Mouse (Mus musculus): Measurements from ENCODE around the gene Slc47a2.
"Not testable (repeated sequence)": the region's sequence is repeated elsewhere in the genome, so short reads cannot be mapped to it uniquely, and the experiment has no call there.

Slc47a2 gene

GRCm38 (mm10) chr11:61341971-61342370 is 689 bp downstream of the Slc47a2 start:
- no peak for DNase-seq (ENCODE audit: low read depth, low spot score)

GRCm38 (mm10) chr11:61341233-61341632 is 1.4 kb downstream of the Slc47a2 start:
- no peak for DNase-seq (ENCODE audit: low read depth, low spot score)

- no peak for DNase-seq (ENCODE audit: low read depth, low spot score)
These were observed 2.3 kb downstream of the Slc47a2 start for GRCm38 (mm10) chr11:61340374-61340773.

- DNase-seq (ENCODE audit: low read depth, low spot score) = peak; percentile 18
These were observed 5.1 kb downstream of the Slc47a2 start for GRCm38 (mm10) chr11:61337586-61337985.

DNA sequence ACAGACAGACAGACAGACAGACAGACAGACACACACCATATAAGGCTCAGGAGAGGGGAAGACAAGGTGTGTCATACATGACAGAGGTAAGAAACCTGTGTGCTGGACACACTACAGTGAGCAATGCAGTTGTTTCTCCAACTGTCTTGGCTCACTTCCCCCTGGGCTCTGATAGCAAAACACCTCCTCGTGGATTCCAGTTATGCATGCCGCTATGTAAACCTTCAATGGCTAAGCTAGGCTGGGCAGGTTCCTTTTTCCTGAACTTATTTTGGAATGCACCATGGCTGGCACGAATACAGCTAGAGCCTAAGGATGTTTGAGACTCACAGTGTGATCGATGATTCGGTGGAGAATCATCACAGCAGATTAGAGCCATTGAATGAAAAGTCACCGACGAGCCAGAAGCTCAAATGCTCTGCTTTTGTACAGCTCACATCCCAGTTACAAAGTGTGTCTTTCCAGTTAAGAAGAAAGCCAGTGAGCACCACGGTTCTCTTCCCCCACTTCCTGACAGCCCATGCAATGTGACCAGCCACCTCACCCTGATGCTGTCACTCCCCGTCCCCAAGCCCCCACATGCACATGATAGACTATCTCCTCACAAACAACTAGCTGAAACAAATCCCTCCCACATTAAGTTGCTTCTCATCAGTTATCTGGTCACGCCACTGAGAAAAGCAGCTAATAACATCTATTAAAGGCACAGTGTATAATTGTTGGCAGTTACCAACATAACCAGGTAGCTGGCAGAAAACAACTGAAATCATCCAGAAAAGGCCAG is 21.6 kb downstream of the Slc47a2 start:
- DNase-seq (ENCODE audit: low read depth, low spot score) = no peak

DNA sequence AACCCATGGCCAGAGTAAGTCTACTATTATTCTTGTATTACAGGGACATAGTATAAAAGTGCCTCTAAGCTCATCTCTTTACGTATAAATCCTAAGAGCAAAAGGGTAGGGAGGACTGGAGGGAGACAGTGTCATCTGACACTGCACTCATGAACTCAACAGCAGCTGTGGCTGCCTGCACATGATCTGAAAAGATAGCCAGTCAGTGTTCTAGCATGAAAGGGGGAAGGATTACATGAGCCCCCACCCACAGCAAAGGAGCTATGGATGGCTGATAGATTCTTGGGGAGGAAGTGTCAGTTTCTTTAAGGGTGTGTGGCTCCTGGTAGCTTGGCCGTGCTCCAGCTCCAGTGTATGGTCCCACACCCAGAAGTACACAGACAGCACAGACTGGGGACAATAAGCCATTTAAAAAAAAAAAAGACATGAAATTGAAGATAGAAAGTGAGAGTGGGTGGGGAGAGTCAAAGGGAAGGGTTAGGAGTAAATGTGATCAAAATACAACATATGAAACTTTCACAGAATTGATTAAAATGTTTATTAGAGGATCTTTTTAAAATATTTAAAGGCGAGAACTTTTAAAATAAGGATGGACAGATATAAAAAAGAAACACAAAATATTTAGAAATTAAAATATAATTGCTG is 22.6 kb downstream of the Slc47a2 start:
- DNase-seq (ENCODE audit: low read depth, low spot score) = no peak

- no peak for DNase-seq (ENCODE audit: low read depth, low spot score)
These were observed 23.3 kb downstream of the Slc47a2 start for GRCm38 (mm10) chr11:61319233-61319922.

DNA sequence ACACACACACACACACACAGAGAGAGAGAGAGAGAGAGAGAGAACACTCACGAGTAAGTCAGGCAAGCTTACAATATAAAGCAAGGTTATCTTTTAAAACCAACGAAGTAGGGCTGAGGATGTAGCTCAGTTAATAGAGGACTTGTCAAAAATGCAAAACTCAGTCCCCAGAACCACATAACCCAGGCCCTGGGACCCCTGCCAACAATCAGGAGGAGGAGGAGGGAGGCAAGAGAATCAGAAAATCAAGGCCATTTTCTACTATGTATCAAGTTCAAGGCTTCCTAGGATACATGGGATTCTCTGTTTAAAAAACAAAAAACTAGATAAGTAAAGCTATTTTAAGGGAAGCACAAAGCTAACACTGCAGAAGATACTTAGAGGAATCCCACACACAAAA is 25.8 kb downstream of the Slc47a2 start:
- DNase-seq (ENCODE audit: low read depth, low spot score) = no peak

DNA sequence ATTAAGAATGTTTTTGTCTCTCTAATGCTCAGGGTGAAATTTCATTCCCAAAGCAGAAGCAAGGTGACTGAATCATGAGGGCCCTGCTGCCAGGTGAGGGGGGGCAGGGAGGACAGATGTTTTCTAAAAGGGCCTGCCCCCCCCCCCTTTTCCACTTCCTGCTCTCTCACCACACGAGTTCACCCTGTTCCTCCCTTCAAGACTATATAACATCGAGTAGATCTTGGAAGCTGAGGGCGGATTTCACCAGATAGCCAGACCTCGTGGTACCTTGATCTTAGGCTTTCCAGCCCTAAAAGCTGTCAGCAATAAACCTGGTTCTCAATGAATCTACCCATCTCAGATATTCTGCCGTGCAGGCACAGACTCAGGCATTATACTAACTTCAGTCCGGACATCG is 32.3 kb downstream of the Slc47a2 start:
- DNase-seq (ENCODE audit: low read depth, low spot score) = no peak

GRCm38 (mm10) chr11:61309831-61310230 is 32.8 kb downstream of the Slc47a2 start:
- peak; percentile 30 for DNase-seq (ENCODE audit: low read depth, low spot score)

GRCm38 (mm10) chr11:61307795-61308194 is 34.9 kb downstream of the Slc47a2 start:
- DNase-seq (ENCODE audit: low read depth, low spot score) = peak; percentile 57

DNA sequence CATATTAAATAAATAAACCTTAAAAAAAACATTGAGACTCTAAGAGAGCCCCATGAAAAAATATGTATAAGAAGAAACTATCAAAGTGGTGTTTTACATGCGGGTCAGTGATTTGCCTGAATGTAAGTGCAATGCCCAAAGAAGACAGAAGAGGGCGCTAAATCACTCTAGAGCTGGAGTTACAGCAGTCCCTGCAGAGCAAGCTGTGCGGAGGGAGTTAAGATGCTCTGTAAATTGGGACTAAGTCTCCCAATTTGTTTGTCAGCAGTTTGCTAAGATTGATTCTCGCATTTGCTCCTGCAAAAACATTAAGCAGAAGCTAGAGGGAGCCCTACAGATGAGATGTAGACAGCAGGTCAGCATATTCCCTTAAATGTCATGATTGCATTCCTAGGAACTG is 37.3 kb downstream of the Slc47a2 start:
- DNase-seq (ENCODE audit: low read depth, low spot score) = peak; percentile 67

- DNase-seq (ENCODE audit: low read depth, low spot score) = not testable (repeated sequence)
These were observed 38.1 kb downstream of the Slc47a2 start for GRCm38 (mm10) chr11:61304535-61304934.

DNA sequence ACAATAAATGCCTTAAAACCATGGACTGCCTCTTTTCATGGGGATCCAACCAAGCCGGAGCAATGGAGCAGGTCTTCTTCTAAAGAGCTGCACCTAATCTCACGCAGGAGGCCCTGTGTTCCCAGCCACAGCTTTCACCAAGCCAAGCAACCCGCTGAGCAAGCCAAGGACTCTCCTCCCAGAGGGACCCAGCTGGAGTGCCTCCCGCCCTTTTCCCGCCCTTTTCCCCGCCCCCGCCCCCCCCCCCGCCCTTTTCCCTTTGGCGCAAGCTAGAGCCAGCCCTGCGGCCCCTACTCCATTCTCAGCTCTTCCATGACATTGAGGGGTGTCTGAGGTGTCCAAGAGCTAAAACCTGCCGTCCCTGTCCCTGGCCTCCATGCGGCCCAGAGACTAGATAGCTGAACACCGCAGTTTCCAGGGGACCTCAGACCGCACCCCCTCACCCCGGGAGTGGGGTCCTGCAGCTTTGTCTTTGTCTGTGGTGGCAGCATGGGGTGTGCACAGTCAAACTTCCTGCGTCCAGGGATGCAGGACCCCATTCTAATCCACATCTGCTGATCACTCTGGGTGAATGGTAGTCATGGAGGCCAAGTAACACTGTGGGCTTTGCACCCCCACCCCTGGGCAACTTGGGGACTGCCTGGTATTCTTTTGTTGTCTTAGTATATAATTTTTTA is 41.8 kb downstream of the Slc47a2 start:
- peak; percentile 58 for DNase-seq (ENCODE audit: low read depth, low spot score)

DNA sequence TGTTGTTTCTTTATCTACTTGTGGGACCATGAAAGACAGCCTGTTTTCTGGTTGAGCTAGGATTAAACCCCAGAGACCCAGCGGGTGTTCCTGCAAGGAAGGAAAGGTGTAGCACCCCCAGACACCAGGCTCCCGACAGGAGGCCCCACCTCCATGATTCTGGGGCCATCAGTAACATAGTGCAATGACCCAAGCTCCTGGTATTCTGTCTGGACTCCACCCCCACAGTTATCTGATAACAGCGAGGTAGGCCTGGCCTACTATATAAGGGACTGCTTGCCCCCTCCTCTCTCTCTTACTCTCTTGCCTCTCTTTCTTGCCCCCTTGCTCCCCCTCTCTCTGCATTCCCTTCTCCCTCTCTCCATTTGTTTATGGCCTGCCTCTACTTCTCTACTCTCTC is 42.5 kb downstream of the Slc47a2 start:
- DNase-seq (ENCODE audit: low read depth, low spot score) = no peak

- DNase-seq (ENCODE audit: low read depth, low spot score) = no peak
These were observed 44.8 kb downstream of the Slc47a2 start for GRCm38 (mm10) chr11:61297901-61298300.

DNA sequence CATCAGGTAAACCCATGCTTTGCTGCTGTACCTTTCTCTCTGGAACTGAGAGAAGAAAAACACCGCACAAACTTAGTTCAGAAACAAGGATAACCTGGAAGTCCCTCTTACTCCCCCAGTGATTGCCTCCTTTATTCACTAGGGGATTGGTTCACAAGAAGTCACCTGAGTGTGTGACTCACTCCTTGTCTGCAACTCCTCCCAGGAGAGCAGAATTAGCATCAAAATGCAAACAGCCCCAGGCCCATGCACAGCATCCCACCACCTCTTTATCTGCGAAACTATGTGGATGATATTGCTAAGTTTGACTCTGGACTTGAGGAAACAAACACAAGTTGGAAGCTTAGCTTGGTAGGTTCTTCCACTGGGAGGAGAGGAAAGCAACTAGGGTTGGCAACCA is 45.3 kb downstream of the Slc47a2 start:
- DNase-seq (ENCODE audit: low read depth, low spot score) = peak; percentile 81

DNA sequence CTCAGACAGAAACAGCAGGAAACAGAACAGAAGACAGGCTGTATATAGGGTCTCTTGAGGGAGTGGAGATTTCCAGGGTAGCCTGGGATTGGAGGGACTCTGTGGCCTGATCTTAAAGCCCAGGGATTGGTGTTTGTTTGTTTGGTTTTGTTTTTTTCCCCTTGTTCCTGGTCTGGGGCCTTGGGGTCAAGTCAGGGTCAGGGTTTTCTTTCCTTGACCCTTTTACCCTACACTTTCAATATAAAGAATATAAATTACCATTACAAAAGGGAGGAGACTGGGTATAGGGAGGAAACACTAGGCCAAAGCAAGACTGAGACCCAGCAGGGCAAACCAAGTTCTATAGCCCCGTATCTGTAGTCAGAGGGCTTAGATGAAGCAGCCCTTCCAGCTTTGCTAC is 46.1 kb downstream of the Slc47a2 start:
- peak; percentile 87 for DNase-seq (ENCODE audit: low read depth, low spot score)

GRCm38 (mm10) chr11:61295556-61295955 is 47.1 kb downstream of the Slc47a2 start:
- DNase-seq (ENCODE audit: low read depth, low spot score) = no peak

- no peak for DNase-seq (ENCODE audit: low read depth, low spot score)
These were observed 48.2 kb downstream of the Slc47a2 start for GRCm38 (mm10) chr11:61294431-61294830.

DNA sequence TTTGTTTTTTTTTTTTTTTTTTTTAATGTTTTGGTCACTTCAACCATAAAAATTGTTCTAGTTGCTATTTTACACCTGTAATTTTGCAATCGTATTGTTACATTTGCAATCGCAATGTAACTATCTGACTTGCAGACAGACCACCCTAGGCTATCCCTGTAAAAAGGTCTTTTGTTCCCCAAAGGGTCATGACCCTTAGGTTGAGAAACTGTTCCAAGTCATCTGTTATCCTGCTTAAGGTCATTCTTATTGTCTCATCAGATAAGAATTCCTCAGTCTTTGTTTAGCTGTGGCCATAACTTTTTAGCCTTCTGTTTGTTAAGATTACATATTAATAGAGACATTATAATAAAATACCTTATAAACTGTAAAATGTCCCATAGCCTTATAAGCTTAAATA is 49.4 kb downstream of the Slc47a2 start:
- DNase-seq (ENCODE audit: low read depth, low spot score) = no peak

DNA sequence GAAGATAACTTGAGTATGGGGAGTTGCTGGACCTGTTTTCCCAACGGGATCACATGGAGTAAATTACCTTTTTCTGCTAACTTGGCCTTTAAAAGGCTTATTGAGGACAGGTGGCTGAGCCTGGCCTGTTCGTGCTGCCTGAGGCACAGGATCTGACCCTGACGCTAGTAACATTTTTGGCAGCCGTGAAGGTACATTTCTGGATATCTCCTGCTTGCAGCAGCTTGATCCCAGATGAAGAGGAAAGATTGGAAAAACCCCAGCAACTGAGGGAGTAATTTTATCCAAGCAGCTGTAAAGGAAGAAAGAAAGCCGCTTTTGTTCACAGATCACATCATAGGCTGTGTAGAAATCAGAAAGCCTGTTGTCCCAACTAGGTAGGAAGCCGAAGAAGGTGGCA is 58.3 kb downstream of the Slc47a2 start:
- DNase-seq (ENCODE audit: low read depth, low spot score) = no peak

All from ZHBTc4 (cell line).